Mouse (Mus musculus) olfactory bulb, adult 2 months (tissue): ENCODE data around the gene Ints6.

Experiments
- CTCF ChIP-seq: fragments of 200-500 bp; IDR thresholded peaks from 2 replicates; pipeline ENCODE4 v1.5.1; 2012; ENCODE audit warnings: low read depth, mild to moderate bottlenecking, low read length, moderate library complexity; ENCODE audit not compliant: insufficient read depth
- POLR2A ChIP-seq: fragments of 200-500 bp; IDR thresholded peaks from 2 replicates; pipeline ENCODE4 v1.6.1; 2012; ENCODE audit warnings: mild to moderate bottlenecking, low read depth, low read length, moderate library complexity; ENCODE audit not compliant: insufficient read depth

DNA sequence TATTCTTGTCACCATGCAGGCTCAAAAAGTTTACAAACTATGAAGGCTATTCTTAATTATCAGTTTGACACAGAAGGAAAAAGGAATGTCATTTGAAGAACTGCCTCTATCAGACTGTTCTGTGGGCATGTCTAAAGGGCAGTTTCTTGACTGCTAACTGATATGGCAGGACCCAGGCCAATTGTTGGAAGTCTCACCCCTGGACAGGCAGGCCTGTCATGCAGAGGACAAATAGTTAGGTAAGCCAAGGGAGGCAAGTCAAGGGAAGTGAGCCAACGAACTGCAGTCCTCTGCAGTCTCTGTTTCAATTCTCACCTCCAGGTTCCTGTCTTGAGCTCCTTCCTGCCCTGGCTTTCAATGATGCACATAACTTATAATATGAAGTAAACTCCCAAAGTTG, 29.1 kb downstream of the Ints6 start:
- TF ChIP-seq POLR2A (no peak), CTCF (no peak)
